Mouse (Mus musculus) c-Kit-positive CD71-positive TER-119-positive erythroid progenitor cells, embryonic 14.5 days (primary cell): ENCODE results near the gene Kcna2.

Experiments used
- DNase-seq: peaks from one replicate; pipeline ENCODE4 v3.0.0-alpha.2; 2013; ENCODE audit warnings: low spot score

Gene Kcna2

GRCm38 (mm10) chr3:107150872-107151540, 50.1 kb downstream of the Kcna2 start:
- no peak for DNase-seq

- no peak for DNase-seq
These were observed 53.1 kb downstream of the Kcna2 start for GRCm38 (mm10) chr3:107153772-107154655.

- no peak for DNase-seq
These were observed 57.9 kb downstream of the Kcna2 start for GRCm38 (mm10) chr3:107158856-107159255.

GRCm38 (mm10) chr3:107159418-107159817, 58.5 kb downstream of the Kcna2 start:
- DNase-seq: no peak

- DNase-seq: no peak
These were observed 58.9 kb downstream of the Kcna2 start for GRCm38 (mm10) chr3:107159859-107160324.

GRCm38 (mm10) chr3:107162741-107163140, 61.8 kb downstream of the Kcna2 start:
- no peak for DNase-seq
